Mouse (Mus musculus): ENCODE data around the gene Aox3.

DNA sequence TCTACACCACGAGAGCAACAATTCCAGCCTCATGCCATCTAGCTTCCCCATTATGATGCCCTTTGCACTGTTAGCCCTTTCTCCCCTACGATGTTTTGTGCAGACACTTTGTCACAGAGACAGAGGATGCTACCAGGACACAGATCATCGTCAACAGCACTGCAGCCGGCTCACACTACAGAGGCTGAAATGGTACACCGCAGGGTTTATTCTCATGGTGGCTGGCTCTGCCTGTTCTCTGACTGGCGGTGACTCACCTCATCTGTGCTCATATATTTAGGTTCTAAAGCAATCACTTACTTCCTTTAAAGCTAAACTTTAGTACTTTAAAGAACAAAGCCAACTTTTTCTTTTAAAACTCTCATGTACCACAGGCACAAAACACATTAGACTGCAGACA lies 34.8 kb downstream of the Aox3 start:
- TF ChIP-seq JUND (conservative IDR thresholded peaks at IDR 0.05; ENCODE audit: low read depth, low read length) (no peak), POLR2A (IDR thresholded peaks at IDR 0.05; ENCODE audit: low read depth, low read length) (no peak), MXI1 (IDR thresholded peaks at IDR 0.05; ENCODE audit: low read depth, low read length) (no peak), CTCF (conservative IDR thresholded peaks at IDR 0.05 in 1 of 2, IDR thresholded peaks at IDR 0.05 in 1 of 2; ENCODE audit: low read depth in 2 of 2, low read length in 2 of 2) (no peak), RCOR1 (conservative IDR thresholded peaks at IDR 0.05; ENCODE audit: low read depth, low read length) (no peak), MAX (IDR thresholded peaks at IDR 0.05; ENCODE audit: low read length) (no peak), CHD2 (IDR thresholded peaks at IDR 0.05; ENCODE audit: low read length) (no peak), MAZ (IDR thresholded peaks at IDR 0.05; ENCODE audit: low read depth, low read length) (no peak), ELF1 (IDR thresholded peaks at IDR 0.05; ENCODE audit: low read depth, low read length) (no peak)

Measured in CH12.LX (cell line).